Mouse (Mus musculus): ENCODE data around the gene Ufsp2.

- no peak for TF ChIP-seq ZNF384 (IDR thresholded peaks at IDR 0.05; ENCODE audit: low read depth, low read length)
- TF ChIP-seq CHD2 (IDR thresholded peaks at IDR 0.05; ENCODE audit: low read depth, low read length), result no peak
Measured at GRCm38 (mm10) chr8:45975126-45975836, at the start of gene Ufsp2, which contains the start of gene 1700029J07Rik.
